Mouse (Mus musculus) bone marrow macrophage, adult 2 months (primary cell): Measurements from ENCODE around the gene Ece1.

Source experiments
- CTCF ChIP-seq: IDR thresholded peaks from 2 replicates; pipeline ENCODE4 v1.5.1; 2012; ENCODE audit warnings: low read depth, mild to moderate bottlenecking, low read length, moderate library complexity
- POLR2A ChIP-seq: IDR thresholded peaks from 2 replicates; pipeline ENCODE4 v1.6.1; 2012; ENCODE audit warnings: mild to moderate bottlenecking, low read depth, low read length, borderline replicate concordance

DNA sequence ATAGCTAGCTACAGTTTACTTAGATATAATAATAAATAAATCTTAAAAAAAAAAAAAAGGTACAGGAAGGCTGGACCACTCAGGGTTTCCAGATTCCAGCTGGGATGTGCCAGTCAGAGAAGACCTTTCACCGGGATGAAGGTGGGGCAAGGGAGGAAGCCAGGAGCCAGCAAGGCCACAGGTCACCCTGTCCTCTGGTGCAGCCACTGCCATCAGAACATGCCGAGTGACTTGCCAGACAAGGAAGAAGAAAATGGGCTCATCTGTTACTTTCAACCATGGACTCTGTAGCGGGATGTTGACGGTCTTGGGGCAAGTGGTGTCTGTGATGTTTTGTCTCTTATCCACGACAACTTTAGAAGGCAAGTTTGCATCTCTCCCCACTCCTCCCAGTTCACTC is 122.7 kb downstream of the Ece1 start:
- TF ChIP-seq CTCF (no peak), POLR2A (no peak)
